Mouse (Mus musculus): ENCODE results near the gene Cad. TPM values are rescaled to one million over a fixed set of nuclear protein-coding genes. Genes with fewer than 3 reads are reported as not detected.
"Not testable (repeated sequence)": the region's sequence is repeated elsewhere in the genome, so short reads cannot be mapped to it uniquely, and the experiment has no call there.

Gene Cad
- polyA plus RNA-seq, 1 experiment from 2014 or later = 10.4 TPM

DNA sequence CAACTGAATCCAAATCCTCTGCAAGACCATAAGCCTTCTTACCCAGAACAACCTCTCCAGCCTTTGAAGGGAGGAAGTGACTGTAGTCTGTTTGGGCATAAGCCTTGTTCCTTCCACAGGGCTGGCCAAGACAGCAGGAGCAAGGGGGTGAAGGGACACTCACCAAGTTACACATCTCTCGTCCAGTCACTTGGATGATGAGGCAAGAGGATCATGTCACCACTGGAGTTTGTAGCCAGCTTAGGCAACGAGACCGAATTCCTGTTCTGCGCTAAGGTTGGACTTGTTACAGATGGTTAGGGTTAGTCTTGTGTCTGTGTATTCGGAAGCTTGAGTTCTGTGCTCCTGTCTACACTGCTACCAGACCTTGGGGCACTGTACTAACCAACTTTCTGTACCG lies 19.9 kb upstream of the Cad start:
- Histone ChIP-seq H3K4me1 (ENCODE audit: control insufficient read depth, insufficient read depth, low read length) (no peaks in the 10 kb centered on the region), H3K4me3 (ENCODE audit: low read depth, low read length) (no peak overlapping the region), H3K4me2 (ENCODE audit: low read depth, low read length) (no peak overlapping the region), H3K36me3 (ENCODE audit: control insufficient read depth, insufficient read depth, low read length) (peaks cover 20% of the 10 kb centered on the region), H3K27ac (ENCODE audit: low read depth, low read length) (no peak overlapping the region), H3K9me3 (ENCODE audit: control insufficient read depth, low read length) (no peaks in the 10 kb centered on the region), H3K9ac (replicated peaks; ENCODE audit: low read depth, low read length) (no peak overlapping the region), H3K27me3 (ENCODE audit: control insufficient read depth, insufficient read depth, low read length) (no peaks in the 10 kb centered on the region)
- WGBS = 93% methylated on average over 6 of the region's 6 CpGs
- no peak for ATAC-seq (ENCODE audit: low read depth)

DNA sequence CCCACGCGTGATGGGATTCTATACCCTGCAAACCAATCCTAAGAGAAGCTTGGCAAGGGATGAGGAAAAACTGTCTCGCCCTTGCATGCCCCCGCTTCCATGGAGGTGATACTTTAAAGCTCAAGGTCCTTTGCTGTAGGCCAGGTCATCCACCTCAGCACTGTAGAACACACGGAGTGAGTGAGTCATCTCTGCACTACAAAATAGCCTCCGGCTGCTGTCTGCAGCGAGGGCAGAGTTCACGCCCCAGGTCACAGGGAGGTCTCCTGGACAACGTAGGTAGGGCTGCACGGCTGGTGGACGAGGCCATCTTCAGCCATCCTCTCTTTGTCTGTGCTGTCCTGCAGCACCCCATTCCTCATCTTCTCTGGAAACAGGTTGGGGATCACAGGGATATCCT lies 18.0 kb upstream of the Cad start:
- peaks cover 27% of the 10 kb centered on the region for H3K36me3 ChIP-seq (ENCODE audit: control insufficient read depth, insufficient read depth, low read length)
- H3K9me3 ChIP-seq (ENCODE audit: control insufficient read depth, low read length) = not testable (repeated sequence)
- WGBS = 88% methylated on average over 11 of the region's 11 CpGs

DNA sequence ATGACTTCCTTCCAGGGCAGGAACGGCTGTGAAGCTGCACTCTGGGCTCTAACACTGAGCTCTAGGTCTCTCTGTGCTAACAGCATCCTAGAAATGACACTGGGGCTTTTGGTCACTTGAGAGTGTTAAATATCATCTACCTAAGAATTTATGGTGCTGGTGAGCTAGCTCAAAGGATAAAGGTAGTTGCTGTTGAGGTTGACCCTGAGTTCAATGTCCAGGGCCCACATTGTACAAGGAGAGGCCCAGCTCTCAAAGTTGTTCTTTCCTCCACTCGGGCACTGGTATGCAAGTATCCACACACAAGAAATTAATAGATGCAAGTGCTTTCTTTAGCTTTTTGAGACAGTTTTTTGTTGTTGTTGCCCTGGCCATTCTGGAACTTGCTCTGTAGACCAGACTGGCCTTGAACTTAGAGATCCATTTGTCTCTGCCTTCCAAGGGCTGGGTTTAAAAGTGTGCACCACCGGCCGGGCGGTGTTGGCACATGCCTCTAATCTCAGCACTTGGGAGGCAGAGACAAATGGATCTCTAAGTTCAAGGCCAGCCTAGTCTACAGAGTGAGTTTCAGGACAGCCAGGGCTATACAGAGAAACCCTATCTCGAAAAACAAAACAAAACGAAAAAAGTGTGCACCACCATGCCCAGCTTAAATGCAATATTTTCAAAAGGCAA lies 16.3 kb upstream of the Cad start:
- H3K4me3 ChIP-seq (ENCODE audit: low read depth, low read length) = no peak overlapping the region
- WGBS = 94% methylated on average over 7 of the region's 7 CpGs
- H3K36me3 ChIP-seq (ENCODE audit: control insufficient read depth, insufficient read depth, low read length) = peaks cover 39% of the 10 kb centered on the region
- H3K9me3 ChIP-seq (ENCODE audit: control insufficient read depth, low read length) = no peaks in the 10 kb centered on the region
- no peak for ATAC-seq (ENCODE audit: low read depth)
- H3K27me3 ChIP-seq (ENCODE audit: control insufficient read depth, insufficient read depth, low read length) = no peaks in the 10 kb centered on the region
- no peak overlapping the region for H3K4me2 ChIP-seq (ENCODE audit: low read depth, low read length)
- H3K27ac ChIP-seq (ENCODE audit: low read depth, low read length) = no peak overlapping the region
- no peaks in the 10 kb centered on the region for H3K4me1 ChIP-seq (ENCODE audit: control insufficient read depth, insufficient read depth, low read length)
- H3K9ac ChIP-seq (replicated peaks; ENCODE audit: low read depth, low read length) = no peak overlapping the region

More for the DNA sequence above, 18.0 kb upstream of the Cad start:
- not testable (repeated sequence) for H3K4me2 ChIP-seq (ENCODE audit: low read depth, low read length); H3K4me3 ChIP-seq (ENCODE audit: low read depth, low read length); H3K4me1 ChIP-seq (ENCODE audit: control insufficient read depth, insufficient read depth, low read length); H3K27ac ChIP-seq (ENCODE audit: low read depth, low read length); H3K27me3 ChIP-seq (ENCODE audit: control insufficient read depth, insufficient read depth, low read length); ATAC-seq (ENCODE audit: low read depth); H3K9ac ChIP-seq (replicated peaks; ENCODE audit: low read depth, low read length)

DNA sequence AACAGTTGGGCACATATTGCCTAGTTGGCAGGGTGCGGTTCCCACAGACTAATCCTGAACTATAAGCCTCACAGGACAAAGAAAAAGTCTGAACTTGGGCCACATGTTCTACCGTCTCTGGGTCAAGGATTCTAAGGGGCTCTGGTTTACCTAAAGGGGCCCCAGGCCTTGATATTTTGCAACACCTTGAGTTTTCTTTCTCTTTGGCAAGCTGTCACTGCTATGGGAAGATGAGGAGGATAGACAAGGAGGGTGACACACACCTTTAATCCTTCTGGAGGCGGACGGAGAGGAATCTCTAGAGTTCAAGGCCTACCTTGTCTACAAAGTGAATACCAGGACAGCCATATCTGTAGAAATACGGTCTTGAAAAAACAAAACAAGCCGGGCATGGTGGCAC lies 8.2 kb upstream of the Cad start:
- H3K27me3 ChIP-seq (ENCODE audit: control insufficient read depth, insufficient read depth, low read length) = no peaks in the 10 kb centered on the region
- H3K9me3 ChIP-seq (ENCODE audit: control insufficient read depth, low read length) = no peaks in the 10 kb centered on the region
- H3K27ac ChIP-seq (ENCODE audit: low read depth, low read length) = no peak overlapping the region
- 94% methylated on average over 6 of the region's 6 CpGs for WGBS
- H3K4me1 ChIP-seq (ENCODE audit: control insufficient read depth, insufficient read depth, low read length) = peaks cover 10% of the 10 kb centered on the region; the same call in 1 of the 2 replicates
- no peak overlapping the region for H3K4me2 ChIP-seq (ENCODE audit: low read depth, low read length)
- no peak for ATAC-seq (ENCODE audit: low read depth)
- H3K4me3 ChIP-seq (ENCODE audit: low read depth, low read length) = no peak overlapping the region
- H3K36me3 ChIP-seq (ENCODE audit: control insufficient read depth, insufficient read depth, low read length) = peaks cover 20% of the 10 kb centered on the region; the same call in 1 of the 2 replicates
- no peak overlapping the region for H3K9ac ChIP-seq (replicated peaks; ENCODE audit: low read depth, low read length)

DNA sequence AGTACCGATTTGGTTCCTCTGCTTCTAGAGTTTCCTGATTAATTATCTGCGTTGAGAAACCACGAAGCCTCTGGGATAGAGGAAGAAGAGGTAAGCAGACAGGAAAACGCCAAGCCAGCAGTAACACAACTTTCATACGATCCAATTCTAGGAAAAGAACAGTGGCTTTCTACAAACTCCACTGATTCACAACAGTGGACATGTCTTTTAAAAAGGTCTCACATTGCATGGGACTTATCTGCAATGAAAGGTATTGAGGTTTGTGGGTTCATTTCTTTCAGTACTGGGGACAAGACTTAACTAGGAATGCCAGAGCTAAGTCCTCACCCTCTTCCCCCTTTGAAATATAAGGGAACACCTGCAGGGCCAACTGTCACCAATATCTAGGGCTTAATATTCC lies 7.5 kb upstream of the Cad start:
- Histone ChIP-seq H3K27ac (ENCODE audit: low read depth, low read length) (no peak overlapping the region), H3K9ac (replicated peaks; ENCODE audit: low read depth, low read length) (0 out of 2 replicates have a peak overlapping the region, but pooled peaks have one; percentile 84), H3K9me3 (ENCODE audit: control insufficient read depth, low read length) (no peaks in the 10 kb centered on the region), H3K4me1 (ENCODE audit: control insufficient read depth, insufficient read depth, low read length) (peaks cover 10% of the 10 kb centered on the region; the same call in 1 of the 2 replicates), H3K4me3 (ENCODE audit: low read depth, low read length) (peak overlapping the region; percentile 65), H3K27me3 (ENCODE audit: control insufficient read depth, insufficient read depth, low read length) (no peaks in the 10 kb centered on the region), H3K4me2 (ENCODE audit: low read depth, low read length) (peak overlapping the region; percentile 65), H3K36me3 (ENCODE audit: control insufficient read depth, insufficient read depth, low read length) (peaks cover 13% of the 10 kb centered on the region; the same call in 1 of the 2 replicates)
- ATAC-seq (ENCODE audit: low read depth) = no peak
- 86% methylated on average over 5 of the region's 5 CpGs for WGBS

DNA sequence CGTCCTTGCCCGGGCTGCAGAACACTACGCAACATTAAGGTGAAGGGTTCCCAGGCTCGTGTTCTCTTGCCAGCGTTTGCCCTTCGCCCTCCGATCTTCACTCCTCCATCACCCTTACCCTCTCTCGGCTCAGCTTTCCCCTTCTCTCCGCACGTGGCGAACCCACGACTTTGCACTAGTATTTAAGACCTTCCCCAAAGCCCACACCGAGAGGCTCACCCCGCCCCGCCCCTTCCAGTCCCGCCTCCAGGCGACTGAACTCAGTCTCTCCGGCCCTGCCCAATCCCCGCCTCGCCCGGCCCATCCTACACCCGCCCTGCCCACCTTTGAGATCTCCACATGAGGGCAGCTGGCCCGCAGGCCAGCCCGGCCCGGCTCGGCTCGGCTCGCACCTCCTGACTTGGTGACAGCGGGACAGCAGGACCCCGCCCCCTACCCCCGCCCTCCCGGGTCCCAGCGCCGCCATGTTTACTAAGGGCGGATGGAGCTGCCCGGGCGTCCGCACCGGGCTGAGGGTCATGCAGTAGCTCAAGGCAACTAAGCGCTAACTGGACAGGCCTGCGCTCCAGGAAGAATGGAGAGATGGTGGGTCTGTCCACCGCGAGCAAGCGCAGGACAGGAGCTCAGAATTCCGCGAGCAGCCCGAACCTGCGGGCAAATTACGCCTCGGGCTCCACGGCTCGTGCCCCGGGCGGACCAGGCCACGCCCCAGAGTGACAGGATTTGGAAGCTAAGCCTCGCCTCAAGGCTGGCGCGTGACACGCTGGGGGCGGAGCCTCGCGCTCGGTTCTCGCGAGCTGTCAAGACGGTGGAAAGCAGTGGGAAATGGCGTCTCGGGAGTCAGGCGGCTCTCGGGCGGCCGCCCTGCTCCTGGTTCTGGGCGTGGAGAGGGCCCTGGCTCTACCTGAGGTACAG lies 6.5 kb upstream of the Cad start, which contains the start of gene Atraid:
Gene Atraid (plus strand): TSS at position 465 of the 915 bp plus-strand sequence.
- Histone ChIP-seq H3K4me1 (ENCODE audit: control insufficient read depth, insufficient read depth, low read length) (peaks cover 10% of the 10 kb centered on the region; the same call in 1 of the 2 replicates), H3K9me3 (ENCODE audit: control insufficient read depth, low read length) (no peaks in the 10 kb centered on the region), H3K4me3 (ENCODE audit: low read depth, low read length) (peak within 1 kb of the TSS; percentile 65), H3K9ac (replicated peaks; ENCODE audit: low read depth, low read length) (peak within 1 kb of the TSS; percentile 84), H3K27ac (ENCODE audit: low read depth, low read length) (peak within 1 kb of the TSS; percentile 89), H3K4me2 (ENCODE audit: low read depth, low read length) (peak within 1 kb of the TSS; percentile 65), H3K27me3 (ENCODE audit: control insufficient read depth, insufficient read depth, low read length) (no peaks in the 10 kb centered on the region), H3K36me3 (ENCODE audit: control insufficient read depth, insufficient read depth, low read length) (0 out of 2 replicates have a peak, but pooled peaks cover 7% of the 10 kb centered on the region)
- WGBS = under 1% methylated on average over 73 of the region's 73 CpGs
- ATAC-seq (ENCODE audit: low read depth) = peak; percentile 97

DNA sequence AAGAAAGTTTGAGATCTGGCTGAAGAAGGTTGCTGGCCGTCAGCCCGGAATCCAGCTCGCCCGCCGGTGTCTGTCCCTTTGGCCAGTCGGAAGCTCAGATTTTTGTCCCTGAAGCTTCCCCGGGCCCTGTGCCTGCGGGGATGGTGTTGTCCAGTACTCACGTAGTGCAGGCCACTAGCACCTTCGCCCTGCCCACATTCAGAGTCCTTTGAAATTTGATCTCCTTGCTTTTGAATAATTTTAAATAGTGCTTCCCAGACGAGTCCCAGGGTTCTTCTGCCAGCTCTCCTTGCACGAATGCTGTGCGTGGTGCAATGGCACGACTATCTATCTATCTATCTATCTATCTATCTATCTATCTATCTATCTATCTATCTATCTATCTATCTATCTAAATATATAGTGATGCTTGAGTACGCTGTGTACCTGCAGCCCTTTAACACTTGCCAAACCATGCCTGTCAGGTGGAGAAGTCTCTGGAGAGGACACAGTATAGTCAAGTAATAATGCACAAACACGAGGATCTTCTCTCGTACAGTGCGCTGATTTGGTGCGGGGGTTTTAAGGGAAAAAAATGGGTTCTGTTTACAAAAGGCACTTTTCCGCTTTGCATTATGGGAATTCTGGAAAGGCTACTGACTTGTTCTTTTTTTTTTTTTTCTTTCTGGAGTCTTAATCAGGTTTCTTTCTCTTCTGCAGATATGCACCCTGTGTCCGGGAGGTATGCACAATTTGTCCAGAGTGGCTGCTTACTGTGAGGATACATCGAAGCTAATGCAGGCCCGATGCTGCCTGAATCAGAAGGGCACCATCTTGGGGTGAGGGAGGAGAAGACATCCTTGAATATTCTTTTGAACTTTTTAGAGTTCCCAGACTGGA lies 5.6 kb upstream of the Cad start, which contains the start of gene Slc5a6:
Gene Slc5a6 (minus strand): TSS at position 162 of the 879 bp plus-strand sequence.
- peak; percentile 35 for ATAC-seq (ENCODE audit: low read depth)
- Histone ChIP-seq H3K4me2 (ENCODE audit: low read depth, low read length) (peak within 1 kb of the TSS; percentile 65), H3K9me3 (ENCODE audit: control insufficient read depth, low read length) (no peaks in the 10 kb centered on the region), H3K9ac (replicated peaks; ENCODE audit: low read depth, low read length) (peak within 1 kb of the TSS; percentile 84), H3K36me3 (ENCODE audit: control insufficient read depth, insufficient read depth, low read length) (0 out of 2 replicates have a peak, but pooled peaks cover under 1% of the 10 kb centered on the region), H3K4me3 (ENCODE audit: low read depth, low read length) (peak within 1 kb of the TSS; percentile 65), H3K27ac (ENCODE audit: low read depth, low read length) (peak within 1 kb of the TSS; percentile 89), H3K27me3 (ENCODE audit: control insufficient read depth, insufficient read depth, low read length) (no peaks in the 10 kb centered on the region), H3K4me1 (ENCODE audit: control insufficient read depth, insufficient read depth, low read length) (peaks cover 10% of the 10 kb centered on the region; the same call in 1 of the 2 replicates)
- WGBS = under 1% methylated on average over 23 of the region's 23 CpGs

DNA sequence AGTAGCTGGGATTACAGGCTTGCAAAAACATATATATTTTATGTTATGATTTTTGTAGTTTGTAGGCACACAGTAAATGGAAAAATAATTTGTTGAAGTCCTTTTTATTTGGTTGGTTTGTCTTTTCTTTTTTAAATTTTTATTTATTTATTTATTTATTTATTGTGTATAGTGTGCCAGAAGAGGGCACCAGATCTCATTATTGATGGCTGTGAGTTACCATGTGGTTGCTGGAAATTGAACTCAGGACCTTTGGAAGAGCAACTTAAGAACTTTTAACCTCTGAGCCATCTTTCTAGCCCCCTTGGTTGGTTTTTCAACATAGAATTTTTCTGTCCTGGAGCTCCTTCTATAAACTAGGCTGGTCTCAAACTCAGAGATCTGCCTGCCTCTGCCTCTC lies 4.2 kb upstream of the Cad start:
- peaks cover 14% of the 10 kb centered on the region for H3K4me1 ChIP-seq (ENCODE audit: control insufficient read depth, insufficient read depth, low read length)
- no peaks in the 10 kb centered on the region for H3K36me3 ChIP-seq (ENCODE audit: control insufficient read depth, insufficient read depth, low read length)
- H3K27ac ChIP-seq (ENCODE audit: low read depth, low read length) = no peak overlapping the region
- H3K27me3 ChIP-seq (ENCODE audit: control insufficient read depth, insufficient read depth, low read length) = no peaks in the 10 kb centered on the region
- no peak overlapping the region for H3K4me2 ChIP-seq (ENCODE audit: low read depth, low read length)
- ATAC-seq (ENCODE audit: low read depth) = no peak
- H3K9ac ChIP-seq (replicated peaks; ENCODE audit: low read depth, low read length) = no peak overlapping the region
- no peak overlapping the region for H3K4me3 ChIP-seq (ENCODE audit: low read depth, low read length)
- no peaks in the 10 kb centered on the region for H3K9me3 ChIP-seq (ENCODE audit: control insufficient read depth, low read length)
